Mouse (Mus musculus) T-helper 17 cell (primary cell): ENCODE results near the gene Cerk.
"Not testable (repeated sequence)": the region's sequence is repeated elsewhere in the genome, so short reads cannot be mapped to it uniquely, and the experiment has no call there.

ENCODE experiments used
- in situ Hi-C, 2 experiments: fragments of 300-600 bp; cut with MboI, MseI; formaldehyde crosslinking; loops; 1 replicate in 1 of 2; 2 replicates in 1 of 2; pipeline ENCODE4 v1.15.1; 2025; ENCODE audit warnings: high pct_unique_total_duplicates in 2 of 2

Cerk gene

GRCm38 (mm10) chr15:86212193-86212592 lies 26.3 kb upstream of the Cerk start:
- in situ Hi-C loops: not testable (repeated sequence)

- in situ Hi-C loops: no loop called here
Measured at GRCm38 (mm10) chr15:86206385-86206784, 20.4 kb upstream of the Cerk start.

- in situ Hi-C loops: no loop called here
Measured at GRCm38 (mm10) chr15:86205300-86205699, 19.4 kb upstream of the Cerk start.

GRCm38 (mm10) chr15:86203942-86204561 lies 18.1 kb upstream of the Cerk start:
- in situ Hi-C loops: loop anchor here in 1 of 2 experiments (5.0 kb wide), 1 partner anchor 37 kb away; no protein-coding TSS in a partner anchor

GRCm38 (mm10) chr15:86203292-86203793 lies 17.4 kb upstream of the Cerk start:
- in situ Hi-C loops: loop anchor here in 1 of 2 experiments (5.0 kb wide), 1 partner anchor 36 kb away; no protein-coding TSS in a partner anchor

- in situ Hi-C loops: loop anchor here in 1 of 2 experiments (5.0 kb wide), 1 partner anchor 35 kb away; no protein-coding TSS in a partner anchor
Measured at GRCm38 (mm10) chr15:86202640-86203039, 16.7 kb upstream of the Cerk start.

GRCm38 (mm10) chr15:86201696-86202330 lies 15.9 kb upstream of the Cerk start:
- in situ Hi-C loops: loop anchor here in 1 of 2 experiments (5.0 kb wide), 1 partner anchor 35 kb away; no protein-coding TSS in a partner anchor

- in situ Hi-C loops: loop anchor here in 1 of 2 experiments (5.0 kb wide), 1 partner anchor 34 kb away; no protein-coding TSS in a partner anchor
Measured at GRCm38 (mm10) chr15:86201095-86201494, 15.2 kb upstream of the Cerk start.

GRCm38 (mm10) chr15:86200169-86200568 lies 14.2 kb upstream of the Cerk start:
- in situ Hi-C loops: loop anchor here in 1 of 2 experiments (5.0 kb wide), 1 partner anchor 33 kb away; no protein-coding TSS in a partner anchor

GRCm38 (mm10) chr15:86199482-86199881 lies 13.5 kb upstream of the Cerk start:
- in situ Hi-C loops: no loop called here

GRCm38 (mm10) chr15:86199052-86199451 lies 13.1 kb upstream of the Cerk start:
- in situ Hi-C loops: no loop called here

- in situ Hi-C loops: not testable (repeated sequence)
Measured at GRCm38 (mm10) chr15:86194676-86195453, 8.9 kb upstream of the Cerk start.

GRCm38 (mm10) chr15:86191933-86192332 lies 6.0 kb upstream of the Cerk start:
- in situ Hi-C loops: no loop called here

GRCm38 (mm10) chr15:86191505-86191904 lies 5.6 kb upstream of the Cerk start:
- in situ Hi-C loops: no loop called here

GRCm38 (mm10) chr15:86190387-86190786 lies 4.4 kb upstream of the Cerk start:
- in situ Hi-C loops: no loop called here

GRCm38 (mm10) chr15:86188746-86189470 lies 3.0 kb upstream of the Cerk start:
- in situ Hi-C loops: no loop called here

- in situ Hi-C loops: no loop called here
Measured at GRCm38 (mm10) chr15:86188186-86188585, 2.2 kb upstream of the Cerk start.

- in situ Hi-C loops: no loop called here
Measured at GRCm38 (mm10) chr15:86186686-86187085, 745 bp upstream of the Cerk start.

GRCm38 (mm10) chr15:86184851-86185688 lies 871 bp downstream of the Cerk start:
- in situ Hi-C loops: no loop called here

GRCm38 (mm10) chr15:86184071-86184470 lies 1.9 kb downstream of the Cerk start:
- in situ Hi-C loops: no loop called here
